Mouse (Mus musculus): ENCODE results near the gene Gtf3c1.

- no peak for TF ChIP-seq POLR2A (IDR thresholded peaks at IDR 0.05; ENCODE audit: extremely low read depth, insufficient read depth, low read length)
- TF ChIP-seq CTCF (IDR thresholded peaks at IDR 0.05; ENCODE audit: low read depth, low read length), result no peak
Measured at GRCm38 (mm10) chr7:125679936-125680335, 27.6 kb downstream of the Gtf3c1 start.
